Mouse (Mus musculus) brown adipose tissue, adult 24 weeks (tissue): Measurements from ENCODE around the gene Wdr78. TPM values are rescaled to one million over a fixed set of nuclear protein-coding genes. Genes with fewer than 3 reads are reported as not detected.

ENCODE experiments used
- H3K27ac ChIP-seq: fragments of 200-500 bp; replicated peaks from 2 replicates; pipeline ENCODE4 v1.5.1; 2012; ENCODE audit warnings: low read depth, mild to moderate bottlenecking, low read length
- H3K4me1 ChIP-seq: fragments of 200-500 bp; 2 replicates; pipeline ENCODE4 v1.6.1; 2012; ENCODE audit warnings: low read length, mixed read lengths; ENCODE audit not compliant: control insufficient read depth, insufficient read depth, insufficient read length
- H3K4me3 ChIP-seq: fragments of 200-500 bp; 2 replicates; pipeline ENCODE4 v1.5.1; 2012; ENCODE audit warnings: low read depth, mild to moderate bottlenecking, low read length, moderate library complexity; ENCODE audit not compliant: insufficient read depth
- polyA plus RNA-seq: library from polyadenylated mRNA; stranded (reverse); fragments of >200 nt; gene quantifications from 2 replicates; pipeline ENCODE4 v1.2.4, GENCODE M21; 2012; ENCODE audit not compliant: missing spikeins, insufficient read depth, insufficient read length

Wdr78 gene
- polyA plus RNA-seq, 1 experiment: 1.2 TPM

DNA sequence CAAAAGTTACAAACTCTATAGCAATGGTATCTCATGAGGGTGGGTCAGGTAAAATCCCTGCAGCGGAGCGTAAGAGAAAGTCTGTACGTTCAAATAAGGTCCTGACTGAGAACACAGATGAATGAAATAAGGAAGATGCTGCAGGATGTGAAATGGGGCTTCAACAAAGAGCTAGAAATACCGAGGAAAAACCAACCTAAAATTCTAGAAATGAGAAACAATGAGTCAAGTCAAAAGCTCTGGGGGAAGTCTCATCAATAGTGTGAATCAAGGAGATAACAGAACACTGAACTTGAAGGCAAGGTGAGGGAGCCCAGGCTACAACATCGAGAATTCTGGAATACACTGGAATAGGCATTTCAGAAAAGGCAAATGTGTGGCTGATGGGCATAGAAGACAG is 15.8 kb downstream of the Wdr78 start:
- Histone ChIP-seq H3K4me3 (no peak overlapping the region), H3K27ac (no peak overlapping the region), H3K4me1 (no peaks in the 10 kb centered on the region)

GRCm38 (mm10) chr4:103095921-103096320 is 18.4 kb downstream of the Wdr78 start:
- Histone ChIP-seq H3K27ac (no peak overlapping the region), H3K4me3 (no peak overlapping the region), H3K4me1 (no peaks in the 10 kb centered on the region)

- H3K4me1 ChIP-seq: no peaks in the 10 kb centered on the region
- H3K27ac ChIP-seq: no peak overlapping the region
- no peak overlapping the region for H3K4me3 ChIP-seq
Observed at GRCm38 (mm10) chr4:103085237-103085636, 29.1 kb downstream of the Wdr78 start.

GRCm38 (mm10) chr4:103070631-103071030 is 43.7 kb downstream of the Wdr78 start:
- Histone ChIP-seq H3K4me1 (no peaks in the 10 kb centered on the region), H3K4me3 (no peak overlapping the region), H3K27ac (no peak overlapping the region)

GRCm38 (mm10) chr4:103067906-103068655 is 46.3 kb downstream of the Wdr78 start:
- no peak overlapping the region for H3K4me3 ChIP-seq
- H3K4me1 ChIP-seq: no peaks in the 10 kb centered on the region
- H3K27ac ChIP-seq: no peak overlapping the region

DNA sequence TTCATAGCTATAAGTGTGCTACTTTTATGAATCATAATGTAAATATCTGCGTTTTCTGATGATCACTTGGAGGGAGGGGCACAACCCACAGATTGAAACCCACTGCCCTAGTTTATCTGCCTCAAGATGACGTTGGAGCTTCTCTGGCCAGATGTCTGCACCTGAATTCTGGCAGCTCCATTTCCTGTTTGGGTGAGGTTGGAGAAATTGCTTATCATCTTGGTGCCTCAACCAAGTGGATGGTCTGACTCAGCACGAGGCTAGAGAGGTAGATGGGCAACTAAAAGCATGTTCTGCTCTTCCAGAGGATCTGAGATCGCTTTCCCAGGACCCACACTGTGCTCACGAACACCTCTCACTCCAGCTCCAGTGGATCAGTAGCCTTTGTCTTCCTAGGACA is 49.4 kb downstream of the Wdr78 start:
- Histone ChIP-seq H3K4me1 (no peaks in the 10 kb centered on the region), H3K27ac (no peak overlapping the region), H3K4me3 (no peak overlapping the region)

- no peak overlapping the region for H3K27ac ChIP-seq
- no peak overlapping the region for H3K4me3 ChIP-seq
- H3K4me1 ChIP-seq: no peaks in the 10 kb centered on the region
Observed at GRCm38 (mm10) chr4:103064421-103064820, 49.9 kb downstream of the Wdr78 start.

- Histone ChIP-seq H3K4me1 (no peaks in the 10 kb centered on the region), H3K4me3 (no peak overlapping the region), H3K27ac (no peak overlapping the region)
Observed at GRCm38 (mm10) chr4:103056909-103057308, 57.4 kb downstream of the Wdr78 start.

DNA sequence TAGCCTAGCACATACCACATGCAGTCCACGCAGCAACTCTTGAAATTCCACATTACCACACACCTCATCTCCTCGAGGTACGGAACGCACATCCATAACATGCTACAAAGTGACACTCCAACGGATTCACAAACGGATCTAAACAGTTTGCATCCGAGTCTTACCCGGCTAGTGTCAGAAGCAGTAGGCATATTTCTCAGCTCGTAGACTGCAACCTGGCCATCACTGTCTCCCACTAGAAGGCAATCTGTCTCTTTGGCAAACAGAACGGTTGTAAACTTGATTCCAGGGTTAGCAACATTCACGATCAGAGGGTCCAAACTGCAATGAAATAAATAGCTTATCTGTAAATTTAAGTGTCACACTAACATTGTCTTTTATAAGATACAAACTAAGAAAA is 66.3 kb downstream of the Wdr78 start:
- H3K4me3 ChIP-seq: no peak overlapping the region
- H3K27ac ChIP-seq: no peak overlapping the region
- no peaks in the 10 kb centered on the region for H3K4me1 ChIP-seq

DNA sequence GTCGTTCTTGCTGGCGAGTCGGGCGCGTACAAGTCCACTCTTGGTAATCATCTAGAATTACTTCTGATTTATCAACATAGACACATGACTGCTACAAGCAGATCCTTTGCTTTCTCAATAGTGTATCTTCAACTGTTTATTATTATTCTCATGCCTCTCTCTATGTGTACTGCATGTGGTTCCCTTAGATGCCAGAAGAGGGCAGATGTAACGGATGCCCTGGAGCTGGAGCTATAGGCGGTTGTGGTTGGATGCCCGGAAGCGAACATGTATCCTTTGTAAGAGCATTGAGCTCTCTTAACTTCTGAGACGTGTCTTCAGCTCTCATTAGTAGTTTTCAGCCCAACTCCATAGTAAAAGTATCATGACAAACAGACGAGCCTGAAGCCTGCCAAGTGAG is 71.4 kb downstream of the Wdr78 start:
- Histone ChIP-seq H3K4me1 (no peaks in the 10 kb centered on the region), H3K4me3 (no peak overlapping the region), H3K27ac (no peak overlapping the region)

GRCm38 (mm10) chr4:103039838-103040191 is 74.5 kb downstream of the Wdr78 start:
- Histone ChIP-seq H3K4me1 (no peaks in the 10 kb centered on the region), H3K27ac (no peak overlapping the region), H3K4me3 (no peak overlapping the region)

DNA sequence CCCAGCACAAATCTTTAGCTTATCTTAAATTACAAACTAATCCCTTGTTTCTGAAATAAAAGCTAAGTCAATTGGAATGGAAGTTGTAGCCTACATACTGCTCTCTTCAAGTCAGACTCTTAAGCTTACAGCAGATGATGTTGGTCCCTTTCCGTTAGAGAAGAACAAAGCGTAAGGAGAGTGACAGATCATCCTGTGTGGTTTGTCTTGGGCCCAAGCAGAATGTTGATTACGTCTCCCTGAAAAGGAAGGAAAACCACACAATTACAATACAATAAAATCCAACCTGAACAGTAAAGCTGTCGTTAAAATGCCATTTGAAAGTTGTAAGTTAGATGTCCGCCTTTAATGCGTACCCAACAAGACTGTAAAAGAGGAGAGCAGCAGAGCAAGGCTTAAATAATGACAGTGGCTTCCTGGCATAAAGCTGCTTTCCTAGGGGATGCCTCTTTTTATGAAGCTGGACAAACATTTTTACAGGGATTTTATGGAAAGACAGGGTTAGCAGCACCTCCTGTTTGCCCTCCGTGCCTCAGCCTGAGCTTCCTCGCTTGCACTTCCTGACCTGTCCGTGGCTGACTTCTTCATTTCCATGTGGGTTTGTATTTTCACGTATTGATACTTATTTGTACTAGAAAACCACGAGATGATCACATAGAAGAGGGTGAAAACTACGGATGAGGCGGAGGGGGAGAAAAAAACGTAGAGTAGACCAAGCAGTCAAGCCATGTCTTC is 75.1 kb downstream of the Wdr78 start:
- H3K27ac ChIP-seq: no peak overlapping the region
- H3K4me3 ChIP-seq: no peak overlapping the region
- H3K4me1 ChIP-seq: no peaks in the 10 kb centered on the region

- H3K27ac ChIP-seq: no peak overlapping the region
- no peaks in the 10 kb centered on the region for H3K4me1 ChIP-seq
Observed at GRCm38 (mm10) chr4:103028177-103029088, 85.9 kb downstream of the Wdr78 start.

DNA sequence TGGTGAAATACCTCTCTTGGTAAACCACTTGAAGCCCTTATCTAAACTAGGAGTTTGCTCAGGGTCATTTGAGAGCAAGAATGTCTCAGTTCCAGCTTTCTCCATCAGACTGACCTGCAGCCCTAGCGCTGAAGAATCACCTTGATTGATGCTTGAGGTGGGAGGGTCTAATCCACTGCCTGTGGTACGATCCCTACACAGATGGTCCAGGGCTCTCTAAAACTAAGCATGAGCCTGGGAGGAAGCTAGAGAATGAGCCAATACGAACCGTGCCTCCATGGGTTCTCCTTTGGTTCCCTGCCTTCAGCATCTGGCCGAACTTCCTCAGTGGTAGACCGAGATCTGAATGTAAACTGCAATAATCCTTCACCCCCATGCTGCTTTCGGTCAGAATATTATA is 86.6 kb downstream of the Wdr78 start:
- H3K4me3 ChIP-seq: no peak overlapping the region
- H3K4me1 ChIP-seq: no peaks in the 10 kb centered on the region
- no peak overlapping the region for H3K27ac ChIP-seq

More at GRCm38 (mm10) chr4:103028177-103029088, 85.9 kb downstream of the Wdr78 start:
- no peak overlapping the region for H3K4me3 ChIP-seq

- Histone ChIP-seq H3K4me1 (no peaks in the 10 kb centered on the region), H3K4me3 (no peak within 1 kb of the TSS), H3K27ac (no peak within 1 kb of the TSS)
Observed at GRCm38 (mm10) chr4:103026621-103027020, 87.7 kb downstream of the Wdr78 start, which contains the start of gene Insl5. Gene Insl5 (minus strand): TSS chr4:103026842.
